Mouse (Mus musculus) hindbrain, postnatal 0 days (tissue): ENCODE data around the gene Dph1. TPM values are rescaled to one million over a fixed set of nuclear protein-coding genes. Genes with fewer than 3 reads are reported as not detected.

Source experiments
- ATAC-seq: fragments of 200-750 bp; cut with Nextera tagmentation; 2 replicates; pipeline ENCODE4 v1.8.0; 2017; ENCODE audit warnings: mild to moderate bottlenecking, moderate TSS enrichment, moderate library complexity
- DNase-seq: peaks from one replicate; pipeline ENCODE4 v3.0.0-alpha.2; 2015; ENCODE audit warnings: low spot score
- H3K27ac ChIP-seq: fragments of 300-500 bp; sonication (generic); 2 replicates; pipeline ENCODE4 v1.5.1; 2014; ENCODE audit warnings: mild to moderate bottlenecking
- H3K27me3 ChIP-seq: fragments of 300-500 bp; sonication (generic); 2 replicates; pipeline ENCODE4 v1.6.1; 2014; ENCODE audit warnings: low read length, mixed read lengths; ENCODE audit not compliant: insufficient read depth
- H3K36me3 ChIP-seq: fragments of 300-500 bp; sonication (generic); 2 replicates; pipeline ENCODE4 v1.6.1; 2014; ENCODE audit warnings: low read length, mixed read lengths; ENCODE audit not compliant: insufficient read depth
- H3K4me1 ChIP-seq: fragments of 300-500 bp; sonication (generic); 2 replicates; pipeline ENCODE4 v1.6.1; 2014; ENCODE audit warnings: antibody characterized with exemption, low read length, mixed read lengths; ENCODE audit not compliant: insufficient read depth
- H3K4me2 ChIP-seq: fragments of 300-500 bp; sonication (generic); 2 replicates; pipeline ENCODE4 v1.6.1; 2014; ENCODE audit warnings: low read depth, mild to moderate bottlenecking, low read length, moderate library complexity, mixed read lengths
- H3K4me3 ChIP-seq: fragments of 300-500 bp; sonication (generic); 2 replicates; pipeline ENCODE4 v1.5.1; 2014; ENCODE audit warnings: low read length
- H3K9ac ChIP-seq: fragments of 300-500 bp; sonication (generic); replicated peaks from 2 replicates; pipeline ENCODE4 v1.6.1; 2014; ENCODE audit warnings: mild to moderate bottlenecking, low read length, moderate library complexity, mixed read lengths
- H3K9me3 ChIP-seq: fragments of 300-500 bp; sonication (generic); 2 replicates; pipeline ENCODE4 v1.6.1; 2016; ENCODE audit warnings: low read length, mixed read lengths
- CTCF ChIP-seq: IDR thresholded peaks from 2 replicates; pipeline ENCODE4 v1.5.1; 2016; ENCODE audit warnings: antibody characterized with exemption, control low read depth, low read depth
- WGBS: fragments of 180-500 bp; shearing (Covaris S2); extraction: QIAGEN DNeasy Blood & Tissue Kit; methylation state at CpG from one replicate; pipeline ENCODE4 v1.1.7; 2014; 5-methylcytosine and 5-hydroxymethylcytosine counted together
- polyA plus RNA-seq: library from polyadenylated mRNA; unstranded; fragments of >200 nt; fragmentation: Nextera tagmentation; extraction: Ambion mirVana; gene quantifications from 2 replicates; pipeline ENCODE4 v1.2.1, GENCODE M21; 2015
- total RNA-seq: library from RNA; depleted of rRNA; stranded (reverse); fragments of >200 nt; gene quantifications from 2 replicates; pipeline ENCODE4 v1.2.3, GENCODE M21; 2014

Dph1 gene
- total and polyA plus RNA-seq, 2 experiments from 2014 or later, result 13.6 to 39.2 TPM

- H3K27ac ChIP-seq, result no peak overlapping the region
- 79% methylated on average over 4 of the region's 4 CpGs for WGBS
- TF ChIP-seq CTCF, result no peak
These were observed 18.3 kb upstream of the Dph1 start for GRCm38 (mm10) chr11:75209363-75209762.

GRCm38 (mm10) chr11:75206347-75206746 lies 15.3 kb upstream of the Dph1 start:
- H3K4me3 ChIP-seq, result no peak overlapping the region
- no peak for DNase-seq
- ATAC-seq, result no peak
- no peak overlapping the region for H3K27ac ChIP-seq
- no peak overlapping the region for H3K9ac ChIP-seq
- H3K4me1 ChIP-seq, result no peaks in the 10 kb centered on the region
- H3K9me3 ChIP-seq, result no peaks in the 10 kb centered on the region
- 88% methylated on average over 4 of the region's 4 CpGs for WGBS
- H3K27me3 ChIP-seq, result no peaks in the 10 kb centered on the region
- H3K36me3 ChIP-seq, result no peaks in the 10 kb centered on the region
- TF ChIP-seq CTCF, result no peak
- no peak overlapping the region for H3K4me2 ChIP-seq

More at GRCm38 (mm10) chr11:75209363-75209762, 18.3 kb upstream of the Dph1 start:
- Histone ChIP-seq H3K27me3 (no peaks in the 10 kb centered on the region), H3K9ac (no peak overlapping the region), H3K4me1 (peaks cover 16% of the 10 kb centered on the region), H3K4me3 (no peak overlapping the region), H3K4me2 (no peak overlapping the region), H3K9me3 (no peaks in the 10 kb centered on the region), H3K36me3 (no peaks in the 10 kb centered on the region)
- DNase-seq (no peak), ATAC-seq (no peak)

GRCm38 (mm10) chr11:75204472-75204871 lies 13.4 kb upstream of the Dph1 start:
- H3K4me2 ChIP-seq, result no peak overlapping the region
- no peak for TF ChIP-seq CTCF
- no peaks in the 10 kb centered on the region for H3K27me3 ChIP-seq
- DNase-seq (no peak), ATAC-seq (no peak)
- H3K4me1 ChIP-seq, result no peaks in the 10 kb centered on the region
- H3K9me3 ChIP-seq, result no peaks in the 10 kb centered on the region
- H3K36me3 ChIP-seq, result no peaks in the 10 kb centered on the region
- no peak overlapping the region for H3K9ac ChIP-seq
- no peak overlapping the region for H3K27ac ChIP-seq
- 50% methylated on average over 9 of the region's 9 CpGs for WGBS
- no peak overlapping the region for H3K4me3 ChIP-seq

GRCm38 (mm10) chr11:75203926-75204325 lies 12.9 kb upstream of the Dph1 start:
- WGBS, result 85% methylated on average over 4 of the region's 4 CpGs

GRCm38 (mm10) chr11:75201721-75202120 lies 10.7 kb upstream of the Dph1 start:
- no peak overlapping the region for H3K4me3 ChIP-seq
- WGBS, result 68% methylated on average over 8 of the region's 8 CpGs
- no peak for DNase-seq
- no peak for ATAC-seq
- no peaks in the 10 kb centered on the region for H3K36me3 ChIP-seq
- no peaks in the 10 kb centered on the region for H3K27me3 ChIP-seq
- H3K27ac ChIP-seq, result no peak overlapping the region
- no peak overlapping the region for H3K4me2 ChIP-seq
- H3K9ac ChIP-seq, result no peak overlapping the region
- H3K4me1 ChIP-seq, result no peaks in the 10 kb centered on the region
- H3K9me3 ChIP-seq, result no peaks in the 10 kb centered on the region
- no peak for TF ChIP-seq CTCF

More at GRCm38 (mm10) chr11:75203926-75204325, 12.9 kb upstream of the Dph1 start:
- no peak overlapping the region for H3K27ac ChIP-seq
- no peaks in the 10 kb centered on the region for H3K36me3 ChIP-seq
- H3K9me3 ChIP-seq, result no peaks in the 10 kb centered on the region
- no peak for DNase-seq
- H3K4me2 ChIP-seq, result no peak overlapping the region
- no peaks in the 10 kb centered on the region for H3K27me3 ChIP-seq
- H3K4me1 ChIP-seq, result no peaks in the 10 kb centered on the region
- H3K4me3 ChIP-seq, result no peak overlapping the region
- ATAC-seq, result no peak
- no peak for TF ChIP-seq CTCF
- no peak overlapping the region for H3K9ac ChIP-seq

GRCm38 (mm10) chr11:75200935-75201334 lies 9.9 kb upstream of the Dph1 start:
- no peak overlapping the region for H3K27ac ChIP-seq
- DNase-seq, result no peak
- no peak overlapping the region for H3K4me3 ChIP-seq
- no peaks in the 10 kb centered on the region for H3K9me3 ChIP-seq
- no peaks in the 10 kb centered on the region for H3K36me3 ChIP-seq
- no peaks in the 10 kb centered on the region for H3K27me3 ChIP-seq
- TF ChIP-seq CTCF, result no peak
- 73% methylated on average over 12 of the region's 12 CpGs for WGBS
- no peak overlapping the region for H3K4me2 ChIP-seq
- H3K4me1 ChIP-seq, result no peaks in the 10 kb centered on the region
- no peak for ATAC-seq
- H3K9ac ChIP-seq, result no peak overlapping the region

GRCm38 (mm10) chr11:75199951-75200350 lies 8.9 kb upstream of the Dph1 start:
- H3K4me2 ChIP-seq, result no peak overlapping the region
- no peak overlapping the region for H3K4me3 ChIP-seq
- no peak overlapping the region for H3K27ac ChIP-seq
- H3K36me3 ChIP-seq, result no peaks in the 10 kb centered on the region
- H3K9ac ChIP-seq, result no peak overlapping the region
- no peaks in the 10 kb centered on the region for H3K9me3 ChIP-seq
- ATAC-seq (no peak), DNase-seq (no peak)
- WGBS, result 80% methylated on average over 5 of the region's 5 CpGs
- TF ChIP-seq CTCF, result no peak
- peaks cover 3% of the 10 kb centered on the region; the same call in 1 of the 2 replicates for H3K27me3 ChIP-seq
- H3K4me1 ChIP-seq, result no peaks in the 10 kb centered on the region
